Mouse (Mus musculus) neutrophil, adult 5-6 weeks (primary cell): ENCODE results near the gene Mbd6. TPM values are rescaled to one million over a fixed set of nuclear protein-coding genes. Genes with fewer than 3 reads are reported as not detected.

Source experiments
- total RNA-seq: library from RNA; stranded (forward); fragments of 200-1000 nt; gene quantifications from 2 replicates; pipeline ENCODE4 v1.2.3, GENCODE M21; 2017

Gene Mbd6
- total RNA-seq, 1 experiment from 2014 or later, result 27.8 TPM

Other genes starting within 250 kb of the Mbd6 start
- 4.3 and 8.3 TPM in 2 replicates for gene Mettl1, start 247.6 kb downstream of the Mbd6 start, total RNA-seq
- 0.23 TPM in 1 of 2 replicates, not detected in the other for gene Eef1akmt3, start 247.5 kb downstream of the Mbd6 start, total RNA-seq
- gene Cyp27b1, start 240.8 kb downstream of the Mbd6 start, total RNA-seq, result not detected in 2 replicates
- 0.98 and 1.9 TPM in 2 replicates for gene March9, start 228.8 kb downstream of the Mbd6 start, total RNA-seq
- gene Cdk4, start 225.5 kb downstream of the Mbd6 start, total RNA-seq, result 25.9 and 31.7 TPM in 2 replicates
- gene Tspan31, start 218.8 kb downstream of the Mbd6 start, total RNA-seq, result 21.9 and 23.5 TPM in 2 replicates
- gene Agap2, start 213.7 kb downstream of the Mbd6 start, total RNA-seq, result 54.4 and 60.8 TPM in 2 replicates
- 157 and 176 TPM in 2 replicates for gene Os9, start 167.9 kb downstream of the Mbd6 start, total RNA-seq
- gene B4galnt1, start 123.8 kb downstream of the Mbd6 start, total RNA-seq, result 246 and 273 TPM in 2 replicates
- 2.5 and 3.0 TPM in 2 replicates for gene Slc26a10, start 108.4 kb downstream of the Mbd6 start, total RNA-seq
- gene Arhgef25, start 98.9 kb downstream of the Mbd6 start, total RNA-seq, result not detected in 2 replicates
- 9.0 and 11.5 TPM in 2 replicates for gene Dtx3, start 93.3 kb downstream of the Mbd6 start, total RNA-seq
- gene Pip4k2c, start 77.4 kb downstream of the Mbd6 start, total RNA-seq, result 36.5 and 37.1 TPM in 2 replicates
- gene Kif5a, start 25.7 kb downstream of the Mbd6 start, total RNA-seq, result not detected in 2 replicates
- 89.5 and 94.5 TPM in 2 replicates for gene Dctn2, start 22.6 kb downstream of the Mbd6 start, total RNA-seq
- gene Mars, start 22.8 kb upstream of the Mbd6 start, total RNA-seq, result 57.0 and 63.3 TPM in 2 replicates
- 146 and 150 TPM in 2 replicates for gene Arhgap9, start 32.9 kb upstream of the Mbd6 start, total RNA-seq
- not detected in 2 replicates for gene Gli1, start 53.0 kb upstream of the Mbd6 start, total RNA-seq
- gene Inhbe, start 65.4 kb upstream of the Mbd6 start, total RNA-seq, result 0.12 TPM in 1 of 2 replicates, not detected in the other
- gene Inhbc, start 81.4 kb upstream of the Mbd6 start, total RNA-seq, result not detected in 2 replicates
- gene R3hdm2, start 91.3 kb upstream of the Mbd6 start, total RNA-seq, result 51.8 and 67.4 TPM in 2 replicates
- 6.0 and 9.8 TPM in 2 replicates for gene Stac3, start 212.7 kb upstream of the Mbd6 start, total RNA-seq
- not detected in 2 replicates for gene Ndufa4l2, start 225.9 kb upstream of the Mbd6 start, total RNA-seq
- 22.8 and 25.0 TPM in 2 replicates for gene Shmt2, start 233.4 kb upstream of the Mbd6 start, total RNA-seq
- gene Nxph4, start 245.5 kb upstream of the Mbd6 start, total RNA-seq, result not detected in 2 replicates